Mouse (Mus musculus): Measurements from ENCODE around the gene Spo11. TPM values are rescaled to one million over a fixed set of nuclear protein-coding genes. Genes with fewer than 3 reads are reported as not detected.
A peak's percentile ranks its signal among the peaks of the same experiment; 100 is the strongest.

Gene Spo11
- polyA plus RNA-seq, 1 experiment from 2014 or later = 0.22 TPM

- Histone ChIP-seq H3K9ac (no peak overlapping the region), H3K4me3 (no peak overlapping the region), H3K4me2 (no peak overlapping the region), H3K27me3 (no peaks in the 10 kb centered on the region), H3K4me1 (no peaks in the 10 kb centered on the region), H3K36me3 (peaks cover 16% of the 10 kb centered on the region), H3K9me3 (no peaks in the 10 kb centered on the region), H3K27ac (no peak overlapping the region)
- whole genome bisulfite sequencing = 65% methylated on average over 7 of the region's 7 CpGs
- peak; percentile 50; the same call in 1 of the 2 replicates for ATAC-seq (ENCODE audit: borderline replicate concordance, extremely low read depth, low FRiP score, low TSS enrichment)
Observed at GRCm38 (mm10) chr2:173037827-173038607, 60.5 kb downstream of the Spo11 start.

GRCm38 (mm10) chr2:173039041-173039440 lies 61.5 kb downstream of the Spo11 start:
- WGBS = 83% methylated on average over 4 of the region's 4 CpGs
- no peaks in the 10 kb centered on the region for H3K27me3 ChIP-seq
- no peak for ATAC-seq (ENCODE audit: borderline replicate concordance, extremely low read depth, low FRiP score, low TSS enrichment)
- no peak overlapping the region for H3K27ac ChIP-seq
- no peak overlapping the region for H3K4me3 ChIP-seq
- no peaks in the 10 kb centered on the region for H3K9me3 ChIP-seq
- no peak overlapping the region for H3K9ac ChIP-seq
- H3K36me3 ChIP-seq = peaks cover 8% of the 10 kb centered on the region; the same call in 1 of the 2 replicates
- no peaks in the 10 kb centered on the region for H3K4me1 ChIP-seq
- H3K4me2 ChIP-seq = no peak overlapping the region

- Histone ChIP-seq H3K27ac (no peak overlapping the region), H3K9me3 (no peaks in the 10 kb centered on the region), H3K36me3 (no peaks in the 10 kb centered on the region), H3K4me2 (no peak overlapping the region), H3K4me3 (no peak overlapping the region), H3K9ac (no peak overlapping the region), H3K4me1 (no peaks in the 10 kb centered on the region), H3K27me3 (no peaks in the 10 kb centered on the region)
- WGBS = 84% methylated on average over 3 of the region's 3 CpGs
- no peak for ATAC-seq (ENCODE audit: borderline replicate concordance, extremely low read depth, low FRiP score, low TSS enrichment)
Observed at GRCm38 (mm10) chr2:173040803-173041202, 63.3 kb downstream of the Spo11 start.

GRCm38 (mm10) chr2:173041242-173041641 lies 63.7 kb downstream of the Spo11 start:
- peaks cover 1% of the 10 kb centered on the region; the same call in 1 of the 2 replicates for H3K4me1 ChIP-seq
- H3K27ac ChIP-seq = no peak overlapping the region
- no peaks in the 10 kb centered on the region for H3K36me3 ChIP-seq
- H3K4me2 ChIP-seq = no peak overlapping the region
- no peaks in the 10 kb centered on the region for H3K9me3 ChIP-seq
- H3K27me3 ChIP-seq = no peaks in the 10 kb centered on the region
- H3K9ac ChIP-seq = no peak overlapping the region
- no peak for ATAC-seq (ENCODE audit: borderline replicate concordance, extremely low read depth, low FRiP score, low TSS enrichment)
- H3K4me3 ChIP-seq = no peak overlapping the region
- WGBS = 48% methylated on average over 5 of the region's 5 CpGs

- Histone ChIP-seq H3K27ac (no peak overlapping the region), H3K4me1 (peaks cover 7% of the 10 kb centered on the region; the same call in 1 of the 2 replicates), H3K36me3 (no peaks in the 10 kb centered on the region), H3K9ac (no peak overlapping the region), H3K4me2 (no peak overlapping the region), H3K4me3 (no peak overlapping the region), H3K27me3 (no peaks in the 10 kb centered on the region), H3K9me3 (no peaks in the 10 kb centered on the region)
- 80% methylated on average over 1 of the region's 1 CpGs for WGBS
- no peak for ATAC-seq (ENCODE audit: borderline replicate concordance, extremely low read depth, low FRiP score, low TSS enrichment)
Observed at GRCm38 (mm10) chr2:173041893-173042292, 64.4 kb downstream of the Spo11 start.

GRCm38 (mm10) chr2:173042504-173043162 lies 65.1 kb downstream of the Spo11 start:
- Histone ChIP-seq H3K9ac (no peak overlapping the region), H3K36me3 (no peaks in the 10 kb centered on the region), H3K27me3 (no peaks in the 10 kb centered on the region), H3K4me2 (no peak overlapping the region), H3K27ac (no peak overlapping the region), H3K9me3 (no peaks in the 10 kb centered on the region), H3K4me1 (peaks cover 7% of the 10 kb centered on the region; the same call in 1 of the 2 replicates), H3K4me3 (no peak overlapping the region)
- 58% methylated on average over 11 of the region's 11 CpGs for WGBS
- ATAC-seq (ENCODE audit: borderline replicate concordance, extremely low read depth, low FRiP score, low TSS enrichment) = no peak

Other genes starting within 250 kb of the Spo11 start
- 6.7 and 7.8 TPM in 2 replicates for gene Bmp7, start 37.4 kb upstream of the Spo11 start, polyA plus RNA-seq (2015; fragmentation: Nextera tagmentation; extraction: Ambion mirVana)
- 122 and 123 TPM in 2 replicates for gene Rae1, start 22.4 kb downstream of the Spo11 start, polyA plus RNA-seq (2015; fragmentation: Nextera tagmentation; extraction: Ambion mirVana)
- 32.0 and 33.3 TPM in 2 replicates for gene Rbm38, start 42.8 kb downstream of the Spo11 start, polyA plus RNA-seq (2015; fragmentation: Nextera tagmentation; extraction: Ambion mirVana)
- 0.07 and 0.08 TPM in 2 replicates for gene Ctcfl, start 141.8 kb downstream of the Spo11 start, polyA plus RNA-seq (2015; fragmentation: Nextera tagmentation; extraction: Ambion mirVana)
- 0.10 TPM in 1 of 2 replicates, not detected in the other for gene Pck1, start 175.3 kb downstream of the Spo11 start, polyA plus RNA-seq (2015; fragmentation: Nextera tagmentation; extraction: Ambion mirVana)
- 0.43 and 0.95 TPM in 2 replicates for gene Zbp1, start 241.2 kb downstream of the Spo11 start, polyA plus RNA-seq (2015; fragmentation: Nextera tagmentation; extraction: Ambion mirVana)